Mouse (Mus musculus) thymus, adult 2 months (tissue): ENCODE data around the gene Ube2m. TPM values are rescaled to one million over a fixed set of nuclear protein-coding genes. Genes with fewer than 3 reads are reported as not detected.
A peak's percentile ranks its signal among the peaks of the same experiment; 100 is the strongest.

Experiments
- DNase-seq: peaks from one replicate; pipeline ENCODE4 v3.0.0; 2021
- H3K27ac ChIP-seq: fragments of 200-500 bp; 2 replicates; pipeline ENCODE4 v1.5.1; 2012; ENCODE audit warnings: low read length, control low read depth; ENCODE audit not compliant: control insufficient read depth, insufficient read depth
- H3K27me3 ChIP-seq: fragments of 200-500 bp; 2 replicates; pipeline ENCODE4 v1.6.1; 2012; ENCODE audit warnings: mild to moderate bottlenecking, low read length, moderate library complexity, mixed read lengths; ENCODE audit not compliant: control insufficient read depth, insufficient read depth
- H3K36me3 ChIP-seq: fragments of 200-500 bp; 2 replicates; pipeline ENCODE4 v1.6.1; 2012; ENCODE audit warnings: mild to moderate bottlenecking, low read length, moderate library complexity; ENCODE audit not compliant: control insufficient read depth, insufficient read depth
- H3K4me1 ChIP-seq: fragments of 200-500 bp; replicated peaks from 2 replicates; pipeline ENCODE4 v1.6.1; 2012; ENCODE audit warnings: low read length; ENCODE audit not compliant: control insufficient read depth, insufficient read depth
- H3K4me3 ChIP-seq: fragments of 200-500 bp; 2 replicates; pipeline ENCODE4 v1.5.1; 2012; ENCODE audit warnings: mild to moderate bottlenecking, low read length, control low read depth, moderate library complexity; ENCODE audit not compliant: control insufficient read depth, insufficient read depth
- CTCF ChIP-seq: fragments of 200-500 bp; IDR thresholded peaks from 2 replicates; pipeline ENCODE4 v1.5.1; 2012; ENCODE audit warnings: mild to moderate bottlenecking, control low read depth, low read length, moderate library complexity, borderline replicate concordance; ENCODE audit not compliant: control insufficient read depth, poor library complexity, insufficient read depth; ENCODE audit errors: extremely low read depth
- POLR2A ChIP-seq: fragments of 200-500 bp; IDR thresholded peaks from 2 replicates; pipeline ENCODE4 v1.6.1; 2012; ENCODE audit warnings: mild to moderate bottlenecking, low read length, control low read depth, moderate library complexity; ENCODE audit not compliant: control insufficient read depth, poor library complexity, insufficient read depth; ENCODE audit errors: extremely low read depth
- WGBS: fragments of 180-500 bp; shearing (Covaris S2); methylation state at CpG from one replicate; pipeline ENCODE4 v1.1.7; 2018; 5-methylcytosine and 5-hydroxymethylcytosine counted together
- polyA plus RNA-seq: library from polyadenylated mRNA; depleted of rRNA; stranded (reverse); fragments of >200 nt; gene quantifications from 2 replicates; pipeline ENCODE4 v1.2.3, GENCODE M21; 2012

Gene Ube2m
- polyA plus RNA-seq, 1 experiment, result 236 TPM

- WGBS, result 95% methylated on average over 6 of the region's 6 CpGs
- H3K27me3 ChIP-seq, result no peaks in the 10 kb centered on the region
- H3K36me3 ChIP-seq, result no peaks in the 10 kb centered on the region
- no peak for DNase-seq
- peaks cover 7% of the 10 kb centered on the region for H3K4me1 ChIP-seq
- no peak overlapping the region for H3K4me3 ChIP-seq
- H3K27ac ChIP-seq, result no peak overlapping the region
- TF ChIP-seq CTCF, result no peak
- no peak for TF ChIP-seq POLR2A
These were observed 23.7 kb downstream of the Ube2m start for GRCm38 (mm10) chr7:13014275-13014839.

GRCm38 (mm10) chr7:13013671-13014070 lies 24.4 kb downstream of the Ube2m start:
- no peak for DNase-seq
- H3K4me1 ChIP-seq, result peaks cover 10% of the 10 kb centered on the region
- TF ChIP-seq CTCF (no peak), POLR2A (no peak)
- no peak overlapping the region for H3K27ac ChIP-seq
- H3K4me3 ChIP-seq, result no peak overlapping the region
- 91% methylated on average over 4 of the region's 4 CpGs for WGBS
- no peaks in the 10 kb centered on the region for H3K36me3 ChIP-seq
- H3K27me3 ChIP-seq, result no peaks in the 10 kb centered on the region

DNA sequence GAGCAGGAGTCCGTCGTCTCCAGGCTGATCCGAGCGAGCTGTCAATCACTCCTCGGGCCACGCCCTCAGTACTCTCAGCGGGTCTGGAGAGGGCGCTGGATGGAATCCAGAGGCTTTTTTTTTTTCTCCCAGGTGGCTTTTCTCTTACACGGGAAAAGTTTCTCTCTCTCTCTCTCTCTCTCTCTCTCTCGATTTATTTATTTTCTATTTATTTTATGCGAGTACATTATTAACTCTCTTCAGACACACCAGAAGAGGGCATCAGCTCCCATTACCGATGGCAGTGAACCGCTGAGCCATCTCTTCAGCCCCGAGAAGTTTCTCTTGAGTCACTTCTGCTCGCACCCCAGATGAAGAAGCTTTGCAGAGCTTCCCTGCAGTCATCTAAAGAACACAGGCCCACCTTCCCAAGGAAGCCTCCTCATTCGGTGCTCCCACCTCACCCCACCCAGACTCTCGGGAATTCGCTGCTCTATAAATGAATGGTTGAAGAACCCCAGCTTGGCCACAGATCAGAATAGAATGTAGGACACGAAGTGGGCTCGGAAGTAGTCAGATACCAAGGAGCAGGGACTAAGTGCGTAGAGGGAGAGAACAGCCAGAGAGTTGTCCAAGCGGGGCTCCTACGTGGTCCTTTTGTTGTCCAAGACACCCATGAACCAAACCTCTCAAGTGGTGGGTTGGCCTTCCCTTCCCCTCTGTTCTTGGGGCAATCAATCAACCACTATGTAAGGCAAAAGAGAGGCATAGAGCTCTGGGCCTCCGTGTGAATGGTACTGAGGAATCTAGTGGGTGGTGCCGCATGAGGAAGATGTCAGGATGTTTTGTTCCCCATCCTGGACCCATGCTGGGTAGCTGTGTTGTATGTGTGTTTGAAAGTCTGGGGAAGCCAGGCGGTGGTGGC lies 27.8 kb downstream of the Ube2m start, which contains the start of gene Zbtb45:
TSS of gene Zbtb45 (minus strand) at position 30 of the 904 bp plus-strand sequence.
- Histone ChIP-seq H3K4me1 (peaks cover 11% of the 10 kb centered on the region), H3K36me3 (peaks cover 10% of the 10 kb centered on the region), H3K27me3 (no peaks in the 10 kb centered on the region), H3K4me3 (peak within 1 kb of the TSS; percentile 81), H3K27ac (peak within 1 kb of the TSS; percentile 73)
- TF ChIP-seq POLR2A (no peak), CTCF (no peak)
- no peak for DNase-seq
- 20% methylated on average over 26 of the region's 26 CpGs for WGBS

DNA sequence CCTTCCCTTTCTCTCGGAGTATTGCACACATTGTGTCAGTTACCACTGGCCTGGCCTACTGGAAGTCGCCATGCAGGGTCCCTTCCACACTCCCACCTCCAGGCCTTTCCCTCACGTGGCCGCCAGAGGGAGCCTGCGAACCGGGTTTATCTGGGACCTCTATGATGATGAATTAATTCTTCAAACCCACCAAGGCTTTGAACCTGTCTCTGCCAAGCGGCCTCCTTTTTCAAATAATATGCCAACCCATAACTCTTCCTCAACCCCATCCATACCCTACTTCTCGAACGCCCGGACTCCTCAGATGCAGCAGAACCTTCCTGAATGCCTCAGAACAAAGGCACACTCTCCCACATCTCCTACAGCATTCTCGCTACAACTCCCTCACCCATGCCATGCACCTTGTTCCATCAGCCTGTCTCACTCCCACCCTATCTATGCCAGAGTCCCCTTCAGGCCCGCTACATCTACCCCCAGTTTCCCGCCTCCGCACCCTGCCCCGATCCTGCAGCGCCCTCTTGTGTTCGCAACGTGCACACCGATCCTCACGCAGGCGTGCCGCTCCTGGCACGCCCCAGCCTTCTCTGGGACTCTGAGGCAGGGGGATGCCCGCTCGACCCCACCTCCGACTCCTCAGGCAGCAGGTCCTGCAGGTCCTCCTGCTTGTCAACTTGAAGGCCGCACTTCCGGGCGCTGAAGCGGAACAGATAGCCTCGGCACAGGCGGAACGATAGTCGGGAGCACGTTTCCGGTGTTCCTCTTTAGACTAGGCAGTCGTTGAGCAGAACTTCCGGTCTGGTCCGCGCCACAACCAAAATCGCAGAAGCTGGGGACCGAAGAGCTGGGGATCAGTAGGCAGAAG lies 28.7 kb downstream of the Ube2m start:
- Histone ChIP-seq H3K4me3 (peak overlapping the region; percentile 81), H3K27me3 (no peaks in the 10 kb centered on the region), H3K36me3 (peaks cover 10% of the 10 kb centered on the region), H3K27ac (peak overlapping the region; percentile 73), H3K4me1 (peaks cover 11% of the 10 kb centered on the region)
- peak; percentile 89 for DNase-seq
- under 1% methylated on average over 42 of the region's 42 CpGs for WGBS
- TF ChIP-seq POLR2A (peak; percentile 38; the same call in 1 of the 2 replicates), CTCF (peak; percentile 100)

- TF ChIP-seq CTCF (no peak), POLR2A (no peak)
- H3K36me3 ChIP-seq, result peaks cover 10% of the 10 kb centered on the region
- 95% methylated on average over 57 of the region's 57 CpGs for WGBS
- H3K27ac ChIP-seq, result no peak overlapping the region
- H3K4me1 ChIP-seq, result peaks cover 11% of the 10 kb centered on the region
- no peaks in the 10 kb centered on the region for H3K27me3 ChIP-seq
- DNase-seq, result no peak
- no peak overlapping the region for H3K4me3 ChIP-seq
These were observed 30.6 kb downstream of the Ube2m start for GRCm38 (mm10) chr7:13007341-13008092.

DNA sequence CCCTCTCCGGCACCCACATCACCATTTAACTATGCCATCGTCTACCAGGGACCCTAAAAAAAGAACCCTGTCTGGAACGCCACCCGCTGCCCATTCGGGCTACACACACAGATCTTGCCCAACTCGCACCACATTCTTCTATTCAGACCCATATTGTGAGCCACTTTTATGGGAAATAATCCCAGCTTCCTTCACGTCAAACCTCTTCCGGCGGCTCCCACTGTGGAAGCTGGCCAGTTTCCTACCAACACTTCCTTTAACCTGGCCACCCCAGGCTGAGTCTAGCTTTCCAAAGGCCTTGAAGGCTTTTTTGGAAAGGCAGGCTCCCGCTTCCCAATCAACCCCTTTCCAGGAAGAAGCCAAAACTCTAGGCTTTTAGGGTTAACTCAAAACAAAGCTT lies 31.5 kb downstream of the Ube2m start:
- DNase-seq, result no peak
- no peak overlapping the region for H3K4me3 ChIP-seq
- H3K27me3 ChIP-seq, result no peaks in the 10 kb centered on the region
- H3K36me3 ChIP-seq, result peaks cover 10% of the 10 kb centered on the region
- WGBS, result 97% methylated on average over 10 of the region's 10 CpGs
- H3K4me1 ChIP-seq, result peaks cover 11% of the 10 kb centered on the region
- no peak overlapping the region for H3K27ac ChIP-seq
- TF ChIP-seq CTCF, result no peak
